Mouse (Mus musculus) MEL (cell line): ENCODE measurements at regions not wholly inside any gene's neighbourhood (a gene's known extent, or its start where the extent isn't known, plus 50 kb on each side); places are given as distances from the start of the nearest gene placed in this dataset.

Experiments used
- CHD2 ChIP-seq: IDR thresholded peaks from 2 replicates; pipeline ENCODE4 v1.6.1; 2011; ENCODE audit warnings: low read length, improper control_type of control experiment
- CTCF ChIP-seq, 3 experiments: IDR thresholded peaks in 2 of 3; conservative IDR thresholded peaks in 1 of 3; 2 replicates each; pipeline ENCODE4 v1.5.1; 2011 to 2012; ENCODE audit warnings: low read length in 3 of 3, low read depth in 2 of 3, mild to moderate bottlenecking in 2 of 3, improper control_type of control experiment in 1 of 3, inconsistent platforms in 1 of 3, mixed read lengths in 1 of 3, moderate library complexity in 1 of 3; ENCODE audit not compliant: control insufficient read depth in 1 of 3, insufficient read depth in 1 of 3, poor library complexity in 1 of 3, severe bottlenecking in 1 of 3
- E2F4 ChIP-seq: IDR thresholded peaks from 2 replicates; pipeline ENCODE4 v1.6.1; 2011; ENCODE audit warnings: low read depth, low read length, improper control_type of control experiment, borderline replicate concordance
- MAX ChIP-seq: IDR thresholded peaks from 2 replicates; pipeline ENCODE4 v1.6.1; 2011; ENCODE audit warnings: low read length, improper control_type of control experiment
- NRF1 ChIP-seq: IDR thresholded peaks from 2 replicates; pipeline ENCODE4 v1.6.1; 2014; ENCODE audit warnings: low read depth, mild to moderate bottlenecking, inconsistent platforms, low read length, improper control_type of control experiment, moderate library complexity; ENCODE audit not compliant: poor library complexity, insufficient read depth, severe bottlenecking
- POLR2A ChIP-seq, 2 experiments: IDR thresholded peaks; 2 replicates each; pipeline ENCODE4 v1.6.1; 2011 to 2012; ENCODE audit warnings: low read length in 2 of 2, mild to moderate bottlenecking in 2 of 2, control low read depth in 1 of 2, improper control_type of control experiment in 1 of 2, low read depth in 1 of 2, moderate library complexity in 1 of 2; ENCODE audit not compliant: control insufficient read depth in 1 of 2, insufficient read depth in 1 of 2, poor library complexity in 1 of 2
- RCOR1 ChIP-seq: IDR thresholded peaks from 2 replicates; pipeline ENCODE4 v1.6.1; 2012; ENCODE audit warnings: low read depth, mild to moderate bottlenecking, inconsistent platforms, low read length, improper control_type of control experiment
- SIN3A ChIP-seq: IDR thresholded peaks from 2 replicates; pipeline ENCODE4 v1.6.1; 2012; ENCODE audit warnings: low read length, improper control_type of control experiment, inconsistent platforms
- ZC3H11A ChIP-seq: IDR thresholded peaks from 2 replicates; pipeline ENCODE4 v1.6.1; 2012; ENCODE audit warnings: low read depth, mild to moderate bottlenecking, inconsistent platforms, low read length, improper control_type of control experiment
- ZNF384 ChIP-seq: IDR thresholded peaks from 2 replicates; pipeline ENCODE4 v1.6.1; 2012; ENCODE audit warnings: low read depth, mild to moderate bottlenecking, inconsistent platforms, low read length, improper control_type of control experiment

DNA sequence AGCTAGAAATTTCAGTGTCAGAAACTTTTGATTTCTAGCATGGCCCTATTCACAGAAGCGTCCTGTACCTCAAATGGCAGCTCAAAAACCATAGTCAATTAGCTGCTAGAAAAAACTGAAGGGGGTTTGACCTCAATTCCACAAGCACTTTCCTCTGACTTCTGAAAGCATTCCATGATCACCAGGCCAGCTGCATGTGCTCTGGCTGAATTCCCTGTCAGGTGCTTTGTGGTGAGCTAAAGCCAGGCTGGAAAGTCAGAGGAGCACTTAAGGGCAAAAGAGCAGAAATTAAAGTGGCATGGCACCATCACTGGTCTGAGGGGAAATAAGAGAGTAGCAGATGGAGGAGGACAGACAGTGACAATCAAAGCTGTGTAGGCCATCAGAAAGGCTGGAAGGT lies 658.3 kb upstream of the Cntn5 start:
- TF ChIP-seq POLR2A (IDR thresholded peaks at IDR 0.05; ENCODE audit: control insufficient read depth in 1 of 2, insufficient read depth in 1 of 2, low read depth in 1 of 2, low read length in 2 of 2, poor library complexity in 1 of 2) = no peak
- no peak for TF ChIP-seq CHD2
- TF ChIP-seq CTCF (IDR thresholded peaks at IDR 0.05 in 2 of 3, conservative IDR thresholded peaks at IDR 0.05 in 1 of 3; ENCODE audit: control insufficient read depth in 1 of 3, insufficient read depth in 1 of 3, low read depth in 2 of 3, low read length in 3 of 3, poor library complexity in 1 of 3, severe bottlenecking in 1 of 3) = no peak
- no peak for TF ChIP-seq ZC3H11A
- TF ChIP-seq MAX = no peak
- no peak for TF ChIP-seq SIN3A
- no peak for TF ChIP-seq RCOR1
- TF ChIP-seq E2F4 = no peak
- no peak for TF ChIP-seq NRF1
- no peak for TF ChIP-seq ZNF384
